Mouse (Mus musculus) adrenal gland, postnatal 36 days (tissue): ENCODE measurements around the gene Padi1. TPM values are rescaled to one million over a fixed set of nuclear protein-coding genes. Genes with fewer than 3 reads are reported as not detected.
A peak's percentile ranks its signal among the peaks of the same experiment; 100 is the strongest.

Experiments
- DNase-seq, 2 experiments: peaks; one replicate each; pipeline ENCODE4 v3.0.0; 2021; ENCODE audit warnings: mixed read lengths in 1 of 2
- total RNA-seq, 2 experiments: library from RNA; stranded (reverse); gene quantifications; 2 replicates each; pipeline ENCODE4 v1.2.3; 2021

Padi1 gene
- total RNA-seq, 2 experiments from 2014 or later: not detected

DNA sequence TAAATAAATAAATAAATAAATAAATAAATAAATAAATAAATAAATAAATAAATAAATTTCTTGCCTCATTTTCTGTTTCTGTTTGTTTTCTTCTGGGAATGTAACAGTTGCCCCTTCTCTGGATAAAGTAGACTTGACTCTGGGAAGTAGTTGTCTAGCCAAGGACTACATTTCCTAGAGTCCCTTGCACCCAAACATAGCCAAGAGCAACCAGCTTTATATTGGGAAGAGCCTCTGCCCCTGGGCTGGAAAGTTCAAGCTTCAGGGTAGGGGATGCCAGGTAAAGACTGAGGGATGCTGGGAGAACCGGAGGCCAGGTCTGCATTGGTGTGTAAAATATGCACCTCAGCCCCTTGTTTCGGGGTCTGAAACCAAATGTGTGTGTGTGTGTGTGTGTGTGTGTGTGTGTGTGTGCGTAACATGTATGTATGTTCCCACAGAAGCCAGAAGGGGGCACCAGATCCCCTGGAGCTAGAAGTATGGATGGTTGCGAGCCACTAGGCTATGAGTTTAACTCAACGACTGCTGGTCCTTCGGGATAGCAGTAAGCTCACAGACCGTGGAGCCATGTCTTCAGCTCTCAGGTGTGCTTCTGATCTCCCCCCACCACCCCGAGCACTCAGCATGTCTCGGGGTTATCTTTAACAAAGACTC is 61.2 kb downstream of the Padi1 start:
- DNase-seq: no peak

DNA sequence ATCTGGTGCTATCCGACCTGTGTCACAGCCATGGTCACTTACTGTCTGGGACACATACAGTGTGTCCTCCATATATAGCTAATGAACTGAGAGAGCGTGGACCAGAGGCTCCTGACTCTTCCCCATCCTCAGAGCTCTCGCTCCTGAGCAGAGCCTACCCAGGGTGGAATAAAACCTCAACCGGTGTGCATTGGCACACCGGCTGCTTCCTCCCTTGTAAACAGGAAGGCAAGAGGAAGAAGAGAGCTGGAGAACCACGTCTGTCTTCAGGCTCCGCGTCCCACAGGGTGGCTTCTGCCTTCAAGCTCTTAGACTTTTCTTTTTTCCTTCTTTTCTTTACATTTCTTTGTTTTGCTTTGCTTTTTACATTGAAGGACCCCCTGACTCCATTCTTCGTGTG is 62.8 kb downstream of the Padi1 start:
- DNase-seq: no peak

DNA sequence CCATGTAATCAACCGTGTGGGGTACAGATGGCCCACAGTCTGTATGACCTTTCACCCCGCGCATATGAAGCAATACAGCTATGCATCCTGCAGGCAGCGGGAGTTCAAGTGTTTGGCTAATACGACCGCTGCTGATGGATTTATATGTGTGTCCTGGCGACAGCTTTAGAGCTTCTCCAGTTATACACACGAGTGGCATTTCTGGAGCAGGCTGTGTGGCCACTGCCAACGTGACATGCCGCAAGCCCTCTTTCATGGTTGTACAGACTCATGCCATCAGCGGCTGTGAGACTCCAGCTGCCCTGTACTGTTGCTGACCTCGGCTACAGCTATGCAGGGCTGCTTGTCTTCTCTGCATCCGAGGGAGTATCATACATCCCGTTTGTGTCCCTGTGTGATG is 65.1 kb downstream of the Padi1 start:
- no peak for DNase-seq

DNA sequence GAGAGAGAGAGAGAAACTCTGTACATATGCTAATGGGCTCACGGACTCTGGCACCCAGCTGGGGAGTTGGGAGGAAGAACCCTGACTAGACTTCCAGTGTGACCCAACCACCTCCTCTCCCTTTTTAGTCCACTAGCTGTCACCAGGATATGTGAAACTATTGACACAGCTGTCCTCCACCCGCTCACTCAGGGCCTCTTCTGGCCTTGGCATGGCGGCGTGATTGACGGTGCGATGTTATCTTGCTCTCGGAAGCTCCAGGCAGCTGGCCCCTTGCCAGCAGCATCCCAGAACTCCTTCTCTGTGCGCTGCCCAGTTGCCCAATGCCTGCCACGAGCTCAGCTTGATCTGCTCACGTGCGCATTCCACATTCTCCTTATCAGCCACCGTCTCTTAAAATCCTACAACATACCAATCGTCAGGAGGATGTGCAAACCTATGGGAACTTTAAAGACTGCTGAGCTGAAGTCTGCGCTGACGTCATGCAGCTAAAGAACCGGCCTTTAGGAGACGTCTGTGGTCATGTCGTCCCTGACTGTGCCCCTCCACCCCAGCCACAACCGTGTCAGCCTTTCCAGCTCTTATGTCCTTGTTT is 65.7 kb downstream of the Padi1 start:
- DNase-seq: peak; percentile 83 to 85

DNA sequence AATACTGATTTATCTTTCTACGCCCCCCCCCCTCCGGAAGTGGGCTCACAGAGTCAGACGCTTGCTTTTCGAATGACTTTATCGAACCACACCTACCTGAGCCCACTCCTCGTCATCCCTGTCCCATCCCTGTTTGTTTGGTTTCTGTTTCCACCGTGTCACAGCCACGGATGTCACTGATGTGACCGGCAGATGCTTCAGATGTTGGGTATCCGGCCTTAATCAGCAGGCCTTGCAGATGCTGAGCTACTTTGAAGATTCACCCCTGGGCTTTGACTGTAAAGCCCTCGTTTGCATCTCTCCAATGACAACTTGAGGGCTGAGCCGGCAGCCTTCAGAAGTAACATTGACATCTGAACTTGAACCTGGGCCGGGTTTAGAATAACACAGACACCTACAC is 69.0 kb downstream of the Padi1 start:
- no peak for DNase-seq

DNA sequence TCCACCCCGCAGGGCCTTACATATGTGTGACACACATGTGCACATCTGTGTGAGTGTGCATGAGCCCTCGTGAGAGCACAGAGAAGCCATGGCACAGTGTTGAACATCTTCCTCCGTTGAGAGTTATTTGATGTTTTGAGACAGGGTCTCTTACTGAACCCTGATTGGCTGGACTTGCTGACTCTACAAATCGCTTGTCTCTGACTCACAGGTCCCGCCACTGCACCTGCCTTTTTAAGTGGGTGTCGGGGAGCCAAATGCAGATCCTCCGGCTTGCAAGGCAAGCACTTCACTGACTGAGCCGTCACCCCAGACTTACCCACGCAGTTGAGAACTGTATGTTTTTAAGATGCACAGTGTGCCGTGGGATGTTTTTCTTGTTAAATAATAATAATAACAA is 69.7 kb downstream of the Padi1 start:
- DNase-seq: no peak

DNA sequence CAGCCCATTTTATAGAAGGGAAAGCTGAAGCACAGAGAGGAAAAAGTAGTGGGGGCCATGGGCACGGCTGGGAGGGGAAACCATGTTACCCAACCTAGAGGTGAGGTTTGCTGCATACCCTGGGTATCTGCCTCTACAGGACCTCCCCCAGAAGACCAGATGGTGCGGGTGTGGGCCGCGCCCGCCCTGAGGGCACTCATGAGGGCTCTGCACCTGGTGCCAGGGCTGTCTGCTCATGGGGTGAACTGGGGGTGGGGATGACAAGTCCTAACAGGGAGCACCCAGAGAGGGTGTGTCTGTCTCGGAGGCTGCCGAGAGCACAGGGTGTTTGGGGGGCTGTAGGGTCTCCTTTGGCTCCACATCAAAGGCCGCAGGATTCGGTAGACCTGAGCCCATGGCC is 70.7 kb downstream of the Padi1 start:
- DNase-seq: no peak

DNA sequence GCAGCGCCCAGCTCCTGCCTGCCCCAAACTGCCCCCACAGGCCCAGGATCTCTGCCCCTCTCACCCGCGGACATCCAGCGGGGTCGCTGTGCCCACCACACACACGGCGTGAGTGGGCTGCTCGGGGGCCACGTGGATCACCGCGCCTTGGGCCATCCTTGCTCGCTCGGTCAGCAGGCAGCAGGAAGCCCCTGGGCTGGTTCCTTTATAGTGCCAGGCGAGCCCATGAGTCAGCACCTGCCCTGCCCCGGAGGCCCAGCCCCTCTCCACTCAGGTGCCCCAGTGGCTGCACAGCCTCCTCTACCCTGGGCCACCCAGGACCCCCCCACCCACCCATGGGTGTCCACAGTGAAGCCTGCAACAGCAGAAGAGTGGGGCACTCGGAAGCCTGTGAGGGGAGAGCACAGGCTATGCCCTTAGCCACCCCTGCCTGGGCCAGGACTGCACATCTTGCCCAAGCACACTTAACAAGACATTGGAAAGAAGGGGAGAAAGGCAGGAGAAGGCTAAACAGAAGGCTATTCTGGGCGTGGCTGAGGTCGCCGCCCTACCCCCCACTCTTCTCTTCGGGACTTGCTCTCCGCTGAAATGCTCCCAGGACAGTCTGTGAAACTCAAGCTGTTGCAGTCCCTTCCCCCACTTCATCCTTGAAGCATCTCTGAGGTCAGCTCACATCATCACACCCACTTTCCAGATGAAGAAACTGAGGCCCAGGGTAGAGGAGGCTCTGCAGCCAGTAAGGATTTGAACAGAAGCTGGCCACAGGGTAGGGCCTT is 71.4 kb downstream of the Padi1 start, which contains the start of gene Padi4:
Padi4 (minus strand) TSS at position 212 of the 776 bp plus-strand sequence.
- no peak for DNase-seq

DNA sequence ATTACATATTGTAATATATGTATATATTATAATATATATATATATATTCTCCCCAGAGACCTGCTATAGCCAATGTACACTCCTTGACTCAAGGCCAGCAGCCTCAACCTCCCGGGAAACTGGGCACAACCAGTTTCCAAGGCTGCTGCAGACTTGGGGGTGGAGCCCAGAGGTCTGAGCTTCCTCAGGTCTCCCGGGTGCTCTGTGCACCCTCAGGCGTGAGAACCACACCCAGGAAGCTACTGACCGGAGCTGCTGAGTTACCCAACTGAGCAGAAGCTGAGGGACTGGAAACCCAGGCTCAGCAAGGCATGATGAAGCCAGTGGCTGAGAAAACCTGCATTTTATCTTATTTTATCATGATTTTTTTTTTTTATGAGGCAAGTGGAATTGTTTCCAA is 74.5 kb downstream of the Padi1 start:
- peak in 1 of 2 experiments; percentile 31 for DNase-seq

DNA sequence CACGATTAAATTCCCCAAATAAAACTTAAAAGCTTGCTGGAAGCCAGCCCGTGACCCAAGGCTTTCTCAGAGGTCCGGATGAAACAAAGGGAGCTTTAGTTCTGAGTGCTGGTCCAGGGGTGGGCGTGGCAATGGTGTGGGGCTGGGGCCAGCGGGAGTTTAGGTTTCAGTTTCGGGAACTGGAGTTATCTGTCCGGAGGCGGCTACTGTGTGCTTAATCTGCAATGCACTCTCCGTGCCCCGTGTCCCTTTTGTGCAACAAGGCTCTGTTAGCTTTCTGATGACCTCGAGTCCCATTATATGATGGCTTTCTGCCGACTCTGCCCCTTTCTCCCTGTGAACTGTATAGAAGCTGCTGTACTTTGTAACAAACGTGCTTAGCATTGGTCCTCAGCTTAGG is 75.1 kb downstream of the Padi1 start:
- peak; percentile 58 to 79 for DNase-seq

DNA sequence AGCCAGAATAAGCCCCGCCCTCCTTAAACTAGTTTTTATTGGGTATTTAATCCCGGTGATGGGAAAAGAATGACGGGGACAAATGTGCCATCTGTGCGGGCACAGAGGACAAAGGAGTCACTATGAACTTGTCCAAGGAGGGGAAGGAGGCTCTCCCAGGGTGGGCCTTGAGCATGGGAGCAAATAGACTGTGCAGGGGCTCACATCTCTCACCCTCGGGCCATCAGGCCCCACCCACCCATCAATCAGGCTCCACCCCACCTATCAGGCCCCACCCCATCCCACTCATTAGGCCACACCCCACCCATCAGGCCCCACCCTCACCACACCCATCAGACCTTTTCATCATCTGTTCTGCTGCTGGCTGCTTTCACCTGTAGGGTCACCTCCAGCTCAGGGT is 76.6 kb downstream of the Padi1 start:
- DNase-seq: no peak

DNA sequence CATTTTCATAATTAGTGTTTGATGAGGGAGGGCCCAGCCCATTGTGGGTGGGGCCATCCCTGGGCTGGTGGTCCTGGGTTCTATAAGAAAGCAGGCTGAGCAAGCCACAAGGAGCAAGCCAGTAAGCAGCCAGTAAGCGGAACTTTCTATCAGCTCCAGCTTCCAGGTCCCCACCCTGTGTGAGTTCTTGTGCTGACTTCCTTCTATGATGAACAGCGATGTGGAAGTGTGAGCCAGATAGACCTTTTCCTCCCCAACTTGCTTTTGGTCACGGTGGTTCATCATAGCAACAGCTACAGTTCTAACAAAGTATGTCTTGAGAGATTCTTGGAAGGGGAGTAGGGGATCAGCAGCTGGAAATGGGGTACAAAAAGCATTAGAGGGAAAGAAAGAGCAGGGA is 79.6 kb downstream of the Padi1 start:
- DNase-seq: no peak

DNA sequence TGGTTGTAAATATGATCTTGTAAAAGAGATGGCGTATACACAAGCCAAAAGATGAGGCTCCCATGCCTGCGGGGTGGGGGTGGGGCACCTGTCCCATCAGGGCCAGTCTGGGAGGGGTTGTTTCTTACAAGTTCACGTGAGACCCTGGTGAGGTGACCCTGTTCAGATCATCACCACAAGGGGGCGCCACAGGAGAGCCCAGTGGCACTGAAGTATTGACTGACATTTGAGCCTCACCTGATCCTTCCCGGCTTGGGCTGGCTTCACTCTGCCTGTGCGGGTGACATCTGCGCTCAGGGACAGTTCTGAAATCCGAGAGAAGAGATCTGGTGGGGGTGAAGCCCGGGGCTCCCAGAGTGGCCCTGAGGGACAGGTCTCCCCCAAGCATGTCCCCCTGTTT is 82.4 kb downstream of the Padi1 start:
- DNase-seq: peak; percentile 62 to 63

Other genes starting within 250 kb of the Padi1 start
- 10 to 100 TPM; 11.9 to 17.7 TPM for gene Arhgef10l, start 179.8 kb downstream of the Padi1 start, total RNA-seq
- 10 to 100 TPM; 63.3 to 85.8 TPM for gene Rcc2, start 145.2 kb downstream of the Padi1 start, total RNA-seq
- not detected for gene Padi6, start 103.1 kb downstream of the Padi1 start, total RNA-seq
- gene Padi4, start 71.5 kb downstream of the Padi1 start, total RNA-seq: under 1 TPM; 0.23 to 0.63 TPM
- gene Padi3, start 35.1 kb downstream of the Padi1 start, total RNA-seq: not detected
- 10 to 100 TPM in 1 of 2 experiments, under 1 TPM in 1; 0.76 to 10.4 TPM for gene Padi2, start 60.6 kb upstream of the Padi1 start, total RNA-seq
- gene Sdhb, start 115.4 kb upstream of the Padi1 start, total RNA-seq: 100 to 1,000 TPM; 418 to 498 TPM
- gene Atp13a2, start 141.1 kb upstream of the Padi1 start, total RNA-seq: 10 to 100 TPM; 33.3 to 34.2 TPM
- 10 to 100 TPM in 1 of 2 experiments, 1 to 10 TPM in 1; 8.4 to 10.5 TPM for gene Mfap2, start 164.6 kb upstream of the Padi1 start, total RNA-seq
- 1 to 10 TPM; 5.5 to 5.8 TPM for gene Crocc, start 214.8 kb upstream of the Padi1 start, total RNA-seq
- gene Necap2, start 232.6 kb upstream of the Padi1 start, total RNA-seq: 10 to 100 TPM; 61.4 to 61.9 TPM
- gene Spata21, start 242.6 kb upstream of the Padi1 start, total RNA-seq: not detected